Mouse (Mus musculus) left cerebral cortex, postnatal 10 days (tissue): ENCODE results near the gene Mpdz. TPM values are rescaled to one million over a fixed set of nuclear protein-coding genes. Genes with fewer than 3 reads are reported as not detected.

ENCODE experiments used
- DNase-seq, 2 experiments: peaks; one replicate each; pipeline ENCODE4 v3.0.0; 2021 to 2022; ENCODE audit warnings: low spot score in 2 of 2, mixed read lengths in 1 of 2; ENCODE audit errors: extremely low spot score in 1 of 2
- intact Hi-C: fragments of 180-260 bp; cut with DNase I; formaldehyde crosslinking; loops from one replicate; pipeline ENCODE4 v1.15.1; 2025
- total RNA-seq, 2 experiments: library from RNA; stranded (reverse); gene quantifications; 2 replicates each; pipeline ENCODE4 v1.2.3; 2021

Mpdz gene
- total RNA-seq, 2 experiments from 2014 or later: 35.7 to 38.6 TPM

DNA sequence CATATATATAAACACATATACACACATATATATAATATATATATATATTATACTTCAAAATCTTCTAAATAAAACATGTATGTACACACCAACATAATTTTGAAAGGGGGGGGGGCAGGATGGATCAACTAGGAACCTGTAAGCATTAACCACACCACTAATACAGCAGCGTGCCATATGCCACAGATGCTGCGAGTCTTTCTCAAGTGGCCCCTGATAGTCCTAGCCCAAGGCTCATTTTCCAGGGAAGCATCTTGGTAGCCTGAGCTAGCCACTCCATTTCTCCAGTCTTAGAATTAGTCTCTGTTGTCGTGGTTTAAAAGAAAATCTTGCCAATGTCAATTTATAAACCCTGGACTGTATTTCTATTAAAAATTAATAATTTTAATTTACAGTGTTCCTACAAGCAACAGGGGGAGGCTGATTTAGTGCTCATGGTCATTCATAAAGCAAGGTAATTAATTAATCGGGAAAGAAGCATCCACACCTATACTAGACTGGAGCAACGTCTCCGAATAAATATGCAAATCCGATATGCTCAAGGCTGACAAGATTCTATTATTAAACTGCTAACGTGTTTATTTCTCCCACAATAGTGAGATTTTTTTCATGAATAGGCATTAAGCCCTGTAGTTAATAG, 27.8 kb downstream of the Mpdz start:
- intact Hi-C loops: no loop called here
- DNase-seq: no peak

DNA sequence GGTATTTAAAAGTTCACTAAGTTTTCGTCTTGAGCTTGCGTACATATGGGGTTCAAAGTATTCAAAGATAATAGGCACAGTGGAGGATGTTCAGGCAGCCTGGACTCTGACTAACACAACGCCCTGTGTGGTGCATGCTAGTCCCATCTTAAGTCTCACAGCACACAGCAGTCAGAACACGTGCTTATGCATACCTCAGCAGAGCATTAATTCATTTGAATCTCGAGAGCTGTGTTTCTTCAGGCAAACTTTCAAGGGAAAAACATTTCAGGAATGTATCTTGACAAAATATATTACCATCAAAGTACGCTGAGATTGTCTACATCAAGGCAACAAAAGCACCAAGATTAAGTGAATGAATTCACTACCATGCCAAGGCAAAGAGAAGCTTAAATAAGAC, 45.7 kb downstream of the Mpdz start:
- no peak for DNase-seq
- intact Hi-C loops: no loop called here

DNA sequence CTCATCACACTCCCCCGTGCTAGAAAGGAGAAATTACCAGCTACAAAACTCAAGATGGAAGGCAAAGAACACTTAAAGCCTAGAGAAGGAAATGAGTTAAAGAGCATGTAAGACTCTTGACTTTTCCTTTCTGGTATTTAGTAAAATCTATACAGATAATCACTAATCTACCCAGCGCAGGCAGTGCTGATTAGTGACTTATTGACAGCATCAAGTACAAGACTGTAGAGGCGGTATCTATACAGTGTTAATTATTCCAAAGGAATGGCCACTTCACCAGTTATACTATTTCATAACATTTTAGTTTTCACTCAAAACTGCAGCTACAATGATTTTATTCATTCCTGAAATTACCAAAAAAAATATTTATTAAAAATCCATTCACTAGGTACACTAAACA, 49.7 kb downstream of the Mpdz start:
- DNase-seq: no peak
- intact Hi-C loops: no loop called here

DNA sequence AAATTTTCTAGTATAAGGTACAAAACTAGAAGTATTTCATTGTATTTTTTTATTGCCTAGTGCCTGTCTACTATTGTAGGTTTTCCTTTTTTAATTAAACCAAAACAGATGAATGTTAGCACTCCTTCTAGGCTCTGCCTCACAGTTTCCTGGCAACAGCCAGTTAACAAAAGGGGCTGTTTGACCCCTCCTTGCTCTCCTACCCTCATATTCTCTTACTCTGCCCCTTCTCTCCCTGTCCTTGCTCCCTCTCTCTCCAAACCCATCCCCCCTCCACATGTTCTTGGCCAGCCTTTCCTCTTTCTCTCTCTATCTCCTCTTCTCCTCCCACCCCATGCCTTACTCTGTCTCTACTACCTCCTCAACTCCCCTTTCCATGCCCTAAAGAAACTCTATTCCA, 53.4 kb downstream of the Mpdz start:
- no peak for DNase-seq
- intact Hi-C loops: no loop called here

DNA sequence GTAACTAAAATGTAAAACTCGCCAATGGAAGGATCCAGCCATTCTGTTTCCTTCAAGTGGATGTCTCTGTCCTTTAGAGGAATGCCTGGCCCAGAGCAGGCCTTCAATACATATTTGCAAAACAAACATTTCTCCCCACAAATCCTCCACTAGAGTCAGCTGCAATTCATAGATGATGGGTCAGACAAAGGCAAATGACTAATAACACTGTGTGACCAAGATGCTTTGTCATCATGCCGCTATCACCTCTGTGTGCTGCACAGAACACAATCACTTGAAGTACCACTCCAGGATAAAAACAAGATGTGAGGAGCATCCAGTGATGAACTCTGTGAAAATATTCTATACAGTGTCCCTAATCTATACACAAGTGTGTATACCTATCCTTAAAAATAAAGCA, 55.0 kb downstream of the Mpdz start:
- intact Hi-C loops: no loop called here
- no peak for DNase-seq

DNA sequence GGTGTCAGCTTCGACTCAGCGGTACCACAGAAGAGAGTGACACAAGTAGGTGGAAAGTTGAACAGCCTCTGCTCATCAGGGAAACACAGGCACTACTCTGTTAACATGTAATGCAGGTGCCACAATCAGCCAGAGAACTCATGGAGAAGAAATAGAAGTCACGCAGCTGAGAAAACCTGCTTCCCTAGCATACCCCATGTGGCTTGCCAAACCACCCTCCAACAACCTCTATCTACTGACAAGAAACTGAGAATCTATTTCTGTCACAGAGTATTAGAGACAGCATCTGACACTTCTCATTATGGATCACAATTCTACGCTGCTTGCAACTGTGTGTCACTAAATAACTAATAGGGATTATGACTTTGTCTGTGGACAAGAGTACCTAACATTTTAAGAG, 70.3 kb downstream of the Mpdz start:
- DNase-seq: no peak
- intact Hi-C loops: no loop called here

DNA sequence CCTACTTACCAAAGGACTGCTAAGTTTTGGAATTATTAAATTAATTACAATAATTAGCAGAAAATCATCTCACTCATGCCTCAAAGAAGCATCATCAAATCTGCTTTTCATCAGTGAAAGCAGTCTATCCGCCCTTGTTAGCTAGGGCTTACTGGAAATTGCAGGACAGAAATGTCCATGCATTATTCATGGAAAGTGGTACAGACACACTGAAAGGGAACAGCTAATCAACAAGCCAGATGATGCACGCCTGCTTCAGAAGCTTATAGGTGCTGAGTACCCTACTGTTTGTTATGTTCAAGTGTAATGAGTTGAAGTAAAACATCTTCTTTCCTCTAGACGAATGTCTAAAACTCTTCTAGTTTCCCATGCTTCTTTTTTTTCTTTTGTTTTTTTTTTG, 91.2 kb downstream of the Mpdz start:
- DNase-seq: no peak

DNA sequence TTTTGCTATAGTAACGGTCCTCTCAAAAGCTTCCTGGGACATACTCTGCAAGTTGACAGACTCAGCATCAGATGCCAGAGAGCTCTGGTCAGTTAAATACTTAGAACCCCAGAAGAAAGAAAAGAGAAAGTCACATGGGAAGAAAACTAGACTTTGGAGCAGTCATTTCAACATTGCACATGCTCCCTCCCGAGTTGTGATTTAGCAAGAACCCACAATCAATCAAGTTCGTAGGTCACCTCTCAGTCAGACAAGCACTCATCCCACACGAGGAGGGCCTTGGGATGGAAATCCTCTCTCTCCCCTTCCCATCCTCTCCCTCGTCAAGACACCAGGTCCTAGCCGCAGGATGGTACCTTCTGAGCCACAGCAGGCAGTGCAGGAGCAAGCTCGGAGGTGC, 94.0 kb downstream of the Mpdz start:
- intact Hi-C loops: no loop called here
- DNase-seq: no peak

More for the DNA sequence above, 91.2 kb downstream of the Mpdz start:
- intact Hi-C loops: no loop called here

DNA sequence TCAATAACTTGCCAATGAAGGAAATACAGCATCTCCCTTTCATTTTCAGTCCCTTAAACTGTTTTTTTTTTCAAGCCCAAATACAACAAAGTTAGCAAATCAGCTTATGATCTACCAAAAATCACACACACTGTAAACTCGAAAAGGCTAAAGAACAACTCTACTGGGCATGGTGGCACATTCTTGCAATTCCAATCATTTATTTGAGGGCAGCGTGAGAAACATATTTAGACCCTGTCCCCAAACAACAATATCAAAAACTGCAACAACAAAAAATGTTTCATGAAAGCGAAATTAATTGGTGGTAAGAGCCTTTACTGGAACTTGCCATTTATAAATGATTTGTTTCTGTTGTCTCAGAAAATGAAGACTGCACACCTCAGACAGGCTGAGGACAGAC, 97.5 kb downstream of the Mpdz start:
- DNase-seq: no peak
- intact Hi-C loops: no loop called here

DNA sequence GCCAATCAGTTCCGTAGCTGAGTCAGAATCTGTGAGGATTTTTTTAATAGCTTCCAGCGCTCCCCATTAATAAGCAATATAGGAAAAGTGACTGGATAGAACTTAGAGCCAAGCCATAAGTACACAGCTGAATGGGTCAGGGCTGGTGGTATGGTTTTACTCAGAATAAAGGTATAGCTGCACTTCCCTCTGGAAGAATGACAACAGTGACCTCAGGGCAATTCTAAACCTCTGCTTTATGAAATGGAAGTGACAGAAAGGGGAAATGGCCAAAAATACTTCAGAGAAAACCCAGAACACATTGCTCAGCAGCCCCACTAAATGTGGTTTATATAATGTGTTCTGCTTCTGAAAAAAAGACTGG, 109.0 kb downstream of the Mpdz start:
- intact Hi-C loops: no loop called here
- no peak for DNase-seq

DNA sequence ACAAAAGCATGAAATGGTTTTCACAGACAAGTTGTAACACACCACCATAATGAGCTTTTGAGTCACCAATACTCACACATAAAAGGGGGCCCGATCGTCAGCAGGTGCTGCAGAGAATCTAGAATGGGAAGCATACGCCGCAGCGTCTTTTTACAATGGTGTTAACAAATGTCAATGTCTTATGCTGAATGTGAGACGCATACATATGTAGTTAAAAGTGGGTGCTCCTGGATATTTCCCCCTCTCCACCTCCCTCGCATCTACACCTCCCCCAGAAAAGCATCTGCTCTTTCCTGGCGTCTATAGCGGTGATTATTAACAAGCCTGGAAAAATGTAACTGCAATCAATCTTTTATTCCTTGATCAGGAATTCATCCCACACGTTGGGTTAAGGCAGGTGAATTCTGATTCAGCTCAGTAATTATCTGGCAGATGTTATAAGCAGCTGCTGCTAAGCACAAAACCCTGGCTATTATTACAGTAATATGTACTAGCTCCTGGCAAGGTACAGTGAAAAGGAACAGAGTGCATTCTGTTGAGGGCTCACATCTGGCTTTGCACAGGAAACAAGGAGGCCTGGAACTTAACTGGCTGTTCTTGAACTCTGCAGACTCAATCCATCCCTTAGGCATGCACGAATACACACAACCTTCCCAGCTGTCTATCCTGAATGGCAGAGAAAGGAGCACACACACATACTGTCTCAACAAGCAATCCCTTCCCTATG, 109.6 kb downstream of the Mpdz start:
- intact Hi-C loops: no loop called here

DNA sequence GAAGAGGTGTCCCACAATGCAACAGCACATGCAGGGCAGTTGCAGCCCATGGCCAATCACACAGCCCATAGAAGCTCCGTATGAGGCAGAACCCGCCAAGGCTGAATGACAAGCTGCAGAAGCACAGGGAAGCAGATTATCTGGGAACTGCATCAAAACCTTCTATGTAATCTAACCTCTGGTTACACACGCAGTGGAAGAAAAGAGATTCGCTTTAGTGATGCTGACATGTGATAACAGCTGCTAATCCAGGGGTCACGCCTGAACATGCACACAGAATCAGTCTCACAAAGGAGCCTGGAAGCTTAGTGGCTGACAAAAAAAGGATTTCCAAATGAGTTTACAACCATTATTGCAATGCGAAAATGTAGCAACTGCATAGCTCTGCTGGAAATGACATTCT, 110.2 kb downstream of the Mpdz start:
- no peak for DNase-seq
- intact Hi-C loops: no loop called here

More for the DNA sequence above, 109.6 kb downstream of the Mpdz start:
- DNase-seq: peak in 1 of 2 experiments; percentile 46

DNA sequence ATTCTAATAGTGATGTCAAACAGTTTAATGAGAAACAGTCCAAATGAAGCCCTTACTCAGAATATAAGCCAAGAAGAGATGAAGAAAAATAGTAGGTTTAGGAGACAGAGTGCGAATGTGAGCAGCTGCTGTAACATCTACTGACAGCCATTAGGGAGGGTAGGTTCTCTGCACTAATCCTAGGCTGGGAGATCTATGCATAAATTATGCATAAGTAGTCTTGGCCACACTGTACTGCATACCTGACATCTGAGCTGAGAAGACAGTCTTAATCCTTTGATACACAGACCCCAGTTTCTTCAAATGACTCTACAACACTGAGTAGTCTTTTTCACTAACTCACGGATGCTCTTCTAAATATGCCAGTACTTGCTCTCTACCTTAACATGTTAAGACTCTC, 114.9 kb downstream of the Mpdz start:
- intact Hi-C loops: no loop called here
- DNase-seq: no peak

DNA sequence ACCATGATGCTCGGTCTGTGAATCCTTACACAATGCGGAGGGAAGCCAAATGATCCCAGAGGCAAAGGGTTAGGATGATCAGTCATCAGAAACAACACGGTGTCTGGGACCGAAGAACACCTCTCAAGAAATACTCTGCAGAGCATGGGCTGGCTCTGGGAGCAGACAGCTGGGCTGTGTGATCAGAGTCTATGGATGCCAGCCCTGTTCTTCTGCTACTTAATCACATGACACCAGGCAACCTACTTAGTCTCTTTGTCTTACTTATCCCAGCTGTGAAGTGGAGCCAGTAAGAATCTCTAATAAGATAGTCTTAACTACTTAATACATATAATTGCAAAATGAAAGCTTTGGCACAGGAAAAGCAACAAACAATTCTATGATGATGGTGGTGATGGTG, 118.8 kb downstream of the Mpdz start:
- DNase-seq: no peak
- intact Hi-C loops: no loop called here

DNA sequence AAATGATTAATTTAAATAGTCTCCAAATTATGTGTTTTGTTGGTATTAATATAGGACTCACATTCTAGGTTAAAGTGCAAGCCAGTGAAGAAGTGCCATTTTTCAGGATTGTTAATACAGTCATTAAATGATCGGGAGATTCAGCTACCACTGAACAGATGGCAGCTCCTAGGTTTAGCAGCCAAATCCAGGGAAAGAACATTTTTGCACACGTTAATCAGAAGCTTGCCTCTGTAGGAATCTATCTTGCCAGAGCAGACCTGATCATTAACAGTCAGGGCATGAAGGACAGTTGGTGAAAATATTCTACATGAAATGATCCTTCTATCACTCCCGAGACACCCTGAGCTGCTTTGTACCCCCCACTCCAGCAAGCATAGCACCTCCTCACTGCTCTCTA, 120.4 kb downstream of the Mpdz start:
- no peak for DNase-seq
- intact Hi-C loops: no loop called here

DNA sequence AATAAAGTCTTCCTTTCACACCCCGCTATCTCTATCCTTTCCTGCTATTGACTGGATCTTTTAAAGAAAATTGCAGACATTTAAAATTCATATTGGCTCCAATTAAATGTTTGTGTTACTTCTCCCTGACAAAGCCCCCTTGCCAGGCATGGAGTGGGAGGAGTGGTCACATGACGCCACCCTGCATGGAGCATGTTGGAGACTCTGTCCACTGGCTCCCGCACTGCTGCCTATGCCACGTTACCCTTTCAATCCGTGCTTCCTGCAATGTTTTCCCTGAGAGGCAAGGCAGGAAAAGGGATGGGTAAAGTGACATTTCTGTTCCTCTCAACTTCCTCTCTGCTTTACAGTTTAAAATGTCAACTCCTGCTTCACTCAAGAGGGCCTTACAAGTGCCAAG, 128.0 kb downstream of the Mpdz start:
- intact Hi-C loops: no loop called here
- no peak for DNase-seq

DNA sequence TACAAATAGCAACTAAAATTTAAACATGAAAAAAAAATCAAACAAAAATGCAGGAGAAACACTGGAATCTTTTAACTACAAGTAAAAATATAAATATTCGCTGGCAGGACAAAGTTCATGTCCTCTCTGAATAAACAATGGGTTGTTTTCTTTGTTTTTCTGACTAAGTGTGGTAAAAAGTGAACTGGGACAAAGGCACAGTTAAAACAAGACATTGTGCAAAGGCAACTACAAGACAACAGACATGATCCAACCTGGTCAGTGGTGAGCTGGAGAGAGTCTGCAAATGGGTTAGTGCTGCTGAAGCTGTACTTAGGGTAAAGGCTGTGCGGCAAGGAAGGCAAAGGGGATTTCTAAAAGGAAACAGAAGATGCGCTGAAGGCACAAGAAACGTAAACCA, 129.4 kb downstream of the Mpdz start:
- intact Hi-C loops: no loop called here
- no peak for DNase-seq

DNA sequence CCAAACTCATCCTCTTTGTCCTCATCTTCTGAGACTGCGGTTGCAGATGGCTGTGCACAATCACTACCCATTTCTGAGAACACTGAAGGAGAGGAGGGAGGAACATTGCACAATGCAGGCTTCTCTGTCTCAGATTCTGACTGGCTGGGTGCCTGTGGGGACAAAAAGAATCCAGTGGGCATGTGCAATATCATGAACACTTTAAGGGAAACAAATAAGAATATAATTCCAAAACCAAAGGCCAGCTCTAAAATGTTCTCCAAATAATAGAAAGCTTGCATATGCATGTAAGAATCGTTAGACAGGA, 132.5 kb downstream of the Mpdz start:
- no peak for DNase-seq
- intact Hi-C loops: no loop called here

DNA sequence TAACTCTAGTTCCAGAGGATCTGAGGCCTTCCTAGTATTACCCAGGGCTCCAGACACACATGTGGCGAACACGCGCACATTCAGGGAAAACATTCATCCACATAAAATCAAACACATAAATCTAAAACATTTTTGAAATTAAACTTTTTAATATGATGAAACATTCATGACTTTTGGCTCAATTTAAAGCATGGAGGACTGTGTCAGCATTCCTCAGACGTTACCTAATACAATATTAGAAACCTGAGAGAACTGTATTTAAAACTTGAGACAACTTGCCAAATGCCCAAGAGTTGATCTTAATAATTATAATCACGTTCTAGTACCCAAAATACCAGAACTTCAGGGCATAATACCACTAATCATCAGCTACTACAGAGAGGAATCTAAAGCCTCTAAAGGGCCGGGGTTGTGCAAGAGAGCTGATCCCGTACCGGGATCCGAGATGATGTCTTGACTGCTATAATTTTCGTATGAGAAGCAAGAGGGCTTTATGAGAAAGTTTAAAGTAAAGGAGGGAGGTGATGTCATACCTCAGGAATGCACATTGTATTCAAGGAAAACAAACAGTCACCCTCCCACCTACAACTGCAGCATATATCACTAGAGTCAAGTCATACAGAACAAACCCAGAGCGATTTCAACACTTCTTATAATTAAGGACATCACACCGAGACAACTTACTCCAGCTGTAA, 133.0 kb downstream of the Mpdz start:
- intact Hi-C loops: no loop called here
- no peak for DNase-seq

DNA sequence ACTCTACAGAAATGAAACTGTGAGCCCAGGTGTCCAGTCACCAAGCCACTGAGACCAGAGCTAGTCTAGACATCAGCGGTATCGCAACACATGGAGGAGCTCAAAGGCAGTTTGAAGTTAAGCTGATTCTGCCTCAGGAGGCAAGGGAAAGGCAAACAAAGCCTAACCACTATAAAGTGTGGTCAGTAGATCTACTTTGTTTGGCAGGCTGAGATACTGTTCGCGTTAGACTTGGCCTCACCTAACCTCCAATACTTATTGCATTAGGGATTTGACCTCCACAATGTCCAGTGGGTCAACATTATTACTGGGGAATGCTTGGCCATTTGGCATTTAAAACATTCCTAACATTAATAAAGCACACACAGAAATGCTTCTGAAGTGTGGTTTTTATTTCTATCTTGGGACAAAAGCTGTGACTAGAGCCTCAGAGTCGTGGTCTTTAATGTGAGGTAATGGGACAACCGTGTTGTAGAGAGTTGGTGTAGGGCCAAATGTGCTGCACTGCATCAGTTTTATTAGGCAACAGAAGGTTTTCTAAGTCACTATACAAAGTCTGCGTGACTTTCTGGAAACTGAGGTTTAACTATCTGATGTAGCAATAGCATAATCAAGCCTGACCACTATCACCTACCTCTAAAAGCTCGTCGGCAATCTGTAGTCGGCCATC, 134.9 kb downstream of the Mpdz start:
- intact Hi-C loops: no loop called here
- DNase-seq: no peak
